Mouse (Mus musculus) cortical plate, adult 2 months (tissue): ENCODE measurements around the gene Prelid1. TPM values are rescaled to one million over a fixed set of nuclear protein-coding genes. Genes with fewer than 3 reads are reported as not detected.
A peak's percentile ranks its signal among the peaks of the same experiment; 100 is the strongest.

ENCODE experiments used
- H3K27ac ChIP-seq: fragments of 200-500 bp; 2 replicates; pipeline ENCODE4 v1.5.1; 2012; ENCODE audit warnings: low read length, control low read depth, inconsistent platforms; ENCODE audit not compliant: insufficient read depth
- H3K4me1 ChIP-seq: fragments of 200-500 bp; 2 replicates; pipeline ENCODE4 v1.6.1; 2011; ENCODE audit warnings: low read length; ENCODE audit not compliant: control insufficient read depth, insufficient read depth
- H3K4me3 ChIP-seq: fragments of 200-500 bp; 2 replicates; pipeline ENCODE4 v1.5.1; 2011; ENCODE audit warnings: mild to moderate bottlenecking, low read length, control low read depth; ENCODE audit not compliant: insufficient read depth
- CTCF ChIP-seq: fragments of 200-500 bp; IDR thresholded peaks from 2 replicates; pipeline ENCODE4 v1.5.1; 2011; ENCODE audit warnings: mild to moderate bottlenecking, control low read depth, low read length; ENCODE audit not compliant: insufficient read depth; ENCODE audit errors: extremely low read depth
- POLR2A ChIP-seq: fragments of 200-500 bp; IDR thresholded peaks from 2 replicates; pipeline ENCODE4 v1.6.1; 2011; ENCODE audit warnings: mild to moderate bottlenecking, low read length, control low read depth; ENCODE audit not compliant: insufficient read depth; ENCODE audit errors: extremely low read depth
- polyA plus RNA-seq: library from polyadenylated mRNA; depleted of rRNA; stranded (reverse); fragments of >200 nt; gene quantifications from 2 replicates; pipeline ENCODE4 v1.2.3, GENCODE M21; 2012

The Prelid1 gene
- polyA plus RNA-seq, 1 experiment = 177 TPM

GRCm38 (mm10) chr13:55330567-55331400, 10.5 kb downstream of the Prelid1 start:
- TF ChIP-seq CTCF = no peak

GRCm38 (mm10) chr13:55332331-55332730, 12.0 kb downstream of the Prelid1 start:
- peaks cover under 1% of the 10 kb centered on the region for H3K4me1 ChIP-seq
- H3K27ac ChIP-seq = no peak overlapping the region
- TF ChIP-seq CTCF (no peak), POLR2A (no peak)
- no peak overlapping the region for H3K4me3 ChIP-seq

More at GRCm38 (mm10) chr13:55330567-55331400, 10.5 kb downstream of the Prelid1 start:
- Histone ChIP-seq H3K4me1 (peaks cover 2% of the 10 kb centered on the region), H3K27ac (no peak overlapping the region), H3K4me3 (peak overlapping the region; percentile 34; the same call in 1 of the 2 replicates)

DNA sequence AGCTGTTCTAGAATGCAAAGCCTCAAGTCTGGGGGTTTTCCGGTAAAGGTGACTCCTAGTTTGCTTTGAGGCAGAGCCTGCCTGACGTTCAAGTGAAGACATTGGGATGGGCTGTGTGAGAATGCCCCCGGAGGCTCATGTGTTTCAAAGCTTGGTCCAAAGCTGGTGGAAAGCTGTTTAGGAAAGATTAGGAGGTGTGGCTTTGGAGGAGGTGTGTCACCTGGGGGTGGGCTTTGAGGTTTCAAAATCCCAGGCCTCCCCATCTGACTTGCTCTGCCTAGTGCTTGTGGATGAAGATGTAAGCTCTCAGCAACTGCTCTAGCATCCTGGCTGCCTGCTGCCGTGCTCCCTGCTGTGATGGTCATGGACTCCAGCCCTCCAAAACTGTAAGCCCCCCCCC, 15.4 kb downstream of the Prelid1 start:
- TF ChIP-seq CTCF = no peak
- no peak for TF ChIP-seq POLR2A
- Histone ChIP-seq H3K27ac (no peak overlapping the region), H3K4me3 (no peak overlapping the region), H3K4me1 (no peaks in the 10 kb centered on the region)

- TF ChIP-seq POLR2A (no peak), CTCF (no peak)
- no peaks in the 10 kb centered on the region for H3K4me1 ChIP-seq
- no peak overlapping the region for H3K27ac ChIP-seq
- H3K4me3 ChIP-seq = no peak overlapping the region
These were observed 17.2 kb downstream of the Prelid1 start for GRCm38 (mm10) chr13:55337341-55337975.

DNA sequence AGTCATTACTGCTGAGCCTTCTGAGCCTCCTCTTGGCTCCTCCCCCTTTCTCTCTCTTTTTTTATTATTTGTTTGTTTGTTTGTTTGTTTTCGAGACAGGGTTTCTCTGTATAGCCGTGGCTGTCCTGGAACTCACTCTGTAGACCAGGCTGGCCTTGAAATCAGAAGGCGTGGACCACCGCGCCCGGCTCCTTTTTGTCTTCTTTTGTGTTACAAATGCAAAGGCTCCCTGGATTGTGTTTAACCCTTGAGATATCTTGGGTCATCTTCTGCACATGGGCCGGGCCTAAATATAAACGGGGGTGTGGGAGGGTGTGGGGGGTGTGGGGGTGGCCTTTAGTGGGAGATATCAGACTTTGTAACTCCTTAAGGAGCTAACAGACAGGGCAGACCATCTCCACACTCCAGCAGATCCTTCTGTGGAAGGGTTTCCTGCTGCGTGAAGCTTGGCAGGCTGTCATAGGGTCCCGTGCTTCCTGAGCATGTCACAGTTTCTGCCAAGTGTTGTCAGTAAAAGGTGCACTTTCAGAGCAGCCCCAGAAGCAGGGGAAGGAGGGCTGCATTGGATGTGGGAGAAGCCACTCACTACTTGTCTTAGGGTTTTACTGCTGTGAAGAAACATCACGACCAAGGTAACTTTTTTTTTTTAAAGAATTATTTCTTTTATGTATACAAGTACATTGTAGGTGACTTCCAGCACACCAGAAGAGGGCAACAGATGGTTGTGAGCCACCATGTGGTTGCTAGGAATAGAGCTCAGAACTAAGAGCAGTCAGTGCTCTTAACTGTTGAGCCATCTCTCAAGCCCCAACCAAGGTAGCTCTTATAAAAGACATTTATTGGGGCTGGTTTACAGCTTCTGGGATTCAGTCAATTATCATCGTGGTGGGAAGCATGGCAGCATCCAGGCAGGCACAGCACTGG, 18.1 kb downstream of the Prelid1 start:
- H3K4me3 ChIP-seq = no peak overlapping the region
- TF ChIP-seq POLR2A (no peak), CTCF (no peak)
- no peak overlapping the region for H3K27ac ChIP-seq
- H3K4me1 ChIP-seq = no peaks in the 10 kb centered on the region

DNA sequence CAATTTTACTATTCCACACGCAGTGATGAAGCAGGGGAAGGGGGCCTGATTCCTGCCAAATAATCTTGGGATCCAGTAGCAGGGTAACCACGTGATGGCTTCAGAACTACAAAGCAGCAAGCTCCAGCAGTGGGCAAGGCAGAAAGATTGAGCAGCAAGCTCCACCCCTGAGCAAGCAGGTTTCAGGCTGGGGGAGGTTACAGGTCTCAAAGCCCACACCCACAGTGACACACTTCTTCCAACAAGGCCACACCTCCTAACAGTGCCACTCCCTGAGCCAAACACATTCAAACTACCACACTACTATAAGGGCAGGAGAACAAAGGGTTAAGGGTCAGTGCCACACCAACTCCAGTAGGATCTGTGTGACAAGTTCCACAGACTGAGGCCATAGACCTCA, 19.0 kb downstream of the Prelid1 start:
- Histone ChIP-seq H3K4me1 (peaks cover 2% of the 10 kb centered on the region), H3K27ac (no peak overlapping the region), H3K4me3 (no peak overlapping the region)
- no peak for TF ChIP-seq CTCF
- TF ChIP-seq POLR2A = no peak

DNA sequence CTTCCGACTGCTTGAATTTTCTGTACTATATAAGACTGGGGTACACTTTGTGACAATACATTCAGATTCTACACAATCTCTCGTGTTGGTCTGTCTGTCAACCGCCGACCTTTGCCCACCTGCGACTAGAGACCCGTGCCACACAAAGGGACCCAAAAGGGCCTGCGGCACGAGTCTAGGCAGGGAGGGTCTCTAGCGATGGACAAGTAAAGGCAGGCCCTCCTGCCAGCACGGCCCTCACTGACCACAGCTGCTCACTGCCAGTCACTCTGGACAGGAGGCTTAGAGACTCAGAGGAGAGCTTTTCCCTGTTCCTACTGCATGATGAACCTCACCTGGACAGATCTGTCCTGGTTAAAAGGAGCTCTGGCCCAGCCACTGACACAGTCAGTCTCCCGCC, 22.2 kb downstream of the Prelid1 start:
- Histone ChIP-seq H3K4me1 (peaks cover 2% of the 10 kb centered on the region), H3K4me3 (no peak overlapping the region), H3K27ac (no peak overlapping the region)
- TF ChIP-seq CTCF (no peak), POLR2A (no peak)

- Histone ChIP-seq H3K4me1 (peaks cover 2% of the 10 kb centered on the region), H3K4me3 (no peak overlapping the region), H3K27ac (no peak overlapping the region)
- TF ChIP-seq CTCF (no peak), POLR2A (no peak)
These were observed 24.0 kb downstream of the Prelid1 start for GRCm38 (mm10) chr13:55344286-55344685.

DNA sequence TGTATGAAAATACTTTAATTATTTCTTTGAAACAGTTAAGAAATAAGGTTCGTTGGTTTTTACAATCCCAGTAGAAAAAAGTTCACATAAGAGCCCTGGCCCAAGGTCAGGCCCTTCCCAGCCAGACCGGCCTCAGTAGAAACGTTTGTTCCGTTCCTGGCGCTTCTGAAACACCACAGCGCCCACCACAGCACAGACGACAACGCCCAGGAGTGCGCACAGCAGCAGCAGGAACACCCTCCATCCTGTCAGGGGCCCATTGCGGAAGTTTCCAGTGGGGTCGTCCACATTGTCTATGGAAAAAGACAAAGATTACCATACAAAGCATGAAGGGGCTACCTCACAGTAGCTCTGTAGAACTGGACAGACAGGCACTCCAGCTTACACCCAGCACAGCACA, 26.4 kb downstream of the Prelid1 start:
- H3K4me3 ChIP-seq = no peak overlapping the region
- no peak overlapping the region for H3K27ac ChIP-seq
- H3K4me1 ChIP-seq = peaks cover 2% of the 10 kb centered on the region
- TF ChIP-seq CTCF = no peak
- TF ChIP-seq POLR2A = no peak
